Mouse (Mus musculus): ENCODE data around the gene Gsc2. TPM values are rescaled to one million over a fixed set of nuclear protein-coding genes. Genes with fewer than 3 reads are reported as not detected.

Gsc2 gene
- total and polyA plus RNA-seq, 3 experiments: not detected

DNA sequence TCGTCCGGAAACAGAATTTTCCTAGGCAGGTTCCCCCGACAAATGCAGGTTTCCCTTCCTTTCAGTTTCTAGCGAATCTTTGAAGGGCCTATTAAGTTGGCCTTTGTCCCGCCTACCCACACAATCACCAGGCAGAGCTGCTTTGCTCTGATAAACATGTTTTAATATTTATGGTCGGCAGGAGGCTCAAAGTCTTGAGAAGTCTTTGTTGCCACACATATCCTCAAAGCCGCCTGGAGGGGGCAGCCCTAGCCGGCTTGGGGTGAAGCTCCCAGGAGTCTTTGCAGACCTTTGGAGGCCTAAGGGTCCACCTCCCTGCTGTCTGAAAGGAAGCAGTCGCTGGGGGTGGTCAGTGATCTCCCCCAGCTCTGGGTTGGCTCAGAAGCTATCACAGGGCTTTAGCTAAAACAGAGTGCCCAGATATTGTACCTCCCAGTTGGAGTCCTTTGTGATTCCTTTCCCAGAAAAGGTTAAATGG, 13.8 kb upstream of the Gsc2 start (continued):
- peak; percentile 54 for TF ChIP-seq RAD21 (IDR thresholded peaks at IDR 0.05; ENCODE audit: low read depth, low read length)
- no peak for TF ChIP-seq ZKSCAN1 (IDR thresholded peaks at IDR 0.05; ENCODE audit: borderline replicate concordance, low read depth, low read length)
- no peak for TF ChIP-seq EP300 (IDR thresholded peaks at IDR 0.05; ENCODE audit: low read length)
- TF ChIP-seq MAFK (IDR thresholded peaks at IDR 0.05; ENCODE audit: insufficient replicate concordance, low read length): no peak
- TF ChIP-seq NRF1 (IDR thresholded peaks at IDR 0.05; ENCODE audit: low read depth, low read length): no peak
- no peak for TF ChIP-seq ETS1 (conservative IDR thresholded peaks at IDR 0.05; ENCODE audit: low read depth, low read length)
- peak; percentile 14; the same call in 1 of the 2 replicates for TF ChIP-seq ELF1 (IDR thresholded peaks at IDR 0.05; ENCODE audit: low read depth, low read length)
- no peak for TF ChIP-seq USF2 (conservative IDR thresholded peaks at IDR 0.05; ENCODE audit: low read depth, low read length)
- 0 out of 2 replicates have a peak, but pooled peaks have one; percentile 16 for TF ChIP-seq POLR2A (IDR thresholded peaks at IDR 0.05; ENCODE audit: low read depth, low read length)
- no peak for TF ChIP-seq RCOR1 (conservative IDR thresholded peaks at IDR 0.05; ENCODE audit: low read depth, low read length)
- TF ChIP-seq MAX (IDR thresholded peaks at IDR 0.05; ENCODE audit: low read length): no peak
- TF ChIP-seq MXI1 (IDR thresholded peaks at IDR 0.05; ENCODE audit: low read depth, low read length): no peak
- no peak for TF ChIP-seq JUND (conservative IDR thresholded peaks at IDR 0.05; ENCODE audit: low read depth, low read length)
- TF ChIP-seq CHD1 (IDR thresholded peaks at IDR 0.05; ENCODE audit: low read depth, low read length): no peak
- TF ChIP-seq MEF2A (IDR thresholded peaks at IDR 0.05; ENCODE audit: borderline replicate concordance, low read depth, low read length): no peak
- TF ChIP-seq PAX5 (IDR thresholded peaks at IDR 0.05; ENCODE audit: low read length): no peak
- peak; percentile 61 for TF ChIP-seq SMC3 (IDR thresholded peaks at IDR 0.05; ENCODE audit: low read depth, low read length)
- 0 out of 2 replicates have a peak, but pooled peaks have one; percentile 41 for TF ChIP-seq TBP (conservative IDR thresholded peaks at IDR 0.05; ENCODE audit: low read depth, low read length)

DNA sequence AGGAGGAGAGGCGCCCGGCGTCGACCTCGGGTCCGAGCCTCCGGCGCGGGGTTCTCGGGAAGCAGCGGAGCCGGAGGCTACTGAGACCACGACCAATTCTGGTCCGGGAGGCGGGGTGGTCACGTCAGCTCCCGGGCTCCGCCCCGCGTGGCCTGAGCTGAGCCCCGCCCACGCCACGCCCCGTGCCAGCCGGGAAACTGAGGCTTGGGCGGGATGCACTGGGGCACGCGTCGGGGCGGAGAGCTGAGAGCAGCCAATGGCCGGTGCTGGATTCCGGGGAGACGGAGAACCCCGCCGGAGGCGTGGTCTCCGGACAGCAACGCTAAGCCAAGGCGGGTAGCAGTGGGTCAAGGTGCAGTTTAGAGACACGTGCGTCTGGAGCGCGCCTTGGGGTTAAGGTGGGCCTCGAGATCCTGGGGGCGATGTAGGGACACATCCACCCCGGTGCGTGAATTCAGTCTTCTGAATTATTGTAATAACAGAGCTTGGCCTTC, 13.3 kb upstream of the Gsc2 start, which contains the start of gene Slc25a1:
Gene Slc25a1, minus strand, starts transcription at position 133 of the 494 bp plus-strand sequence.
- Histone ChIP-seq H3K79me2 (replicated peaks; ENCODE audit: control insufficient read depth, extremely low read depth, insufficient read depth, poor library complexity, severe bottlenecking) (no peaks in the 10 kb centered on the region), H3K9ac (ENCODE audit: insufficient read depth, low read depth) (peak within 1 kb of the TSS; percentile 83)

More for the DNA sequence above, 13.3 kb upstream of the Gsc2 start, which contains the start of gene Slc25a1:
- in situ Hi-C loops (cut with MboI; ENCODE audit: low pct_ligation_motif_present, low pct_unique_long_range_greater_than_20kb, low sequenced_read_pairs): no loop called here
- peak within 1 kb of the TSS; percentile 53 for H3K4me2 ChIP-seq (ENCODE audit: insufficient read depth, low read depth, poor library complexity, severe bottlenecking)
- H3K36me3 ChIP-seq (replicated peaks in 1 of 2; ENCODE audit: control insufficient read depth in 1 of 2, insufficient read depth in 1 of 2, low read length in 1 of 2): peaks cover 19 to 39% of the 10 kb centered on the region in 2 experiments
- peak within 1 kb of the TSS; percentile 73 to 83 (median 83) for H3K4me3 ChIP-seq (replicated peaks in 1 of 3; ENCODE audit: low read depth in 2 of 3, low read length in 2 of 3, poor library complexity in 1 of 3)
- no peaks in the 10 kb centered on the region for H3K27me3 ChIP-seq (replicated peaks)
- no peaks in the 10 kb centered on the region for H3K9me3 ChIP-seq (replicated peaks; ENCODE audit: low read length)
- H3K27ac ChIP-seq (ENCODE audit: insufficient read depth, low read depth): peak within 1 kb of the TSS; percentile 43
- TF ChIP-seq USF2 (conservative IDR thresholded peaks at IDR 0.05; ENCODE audit: low read depth, low read length) (no peak; the same call in 1 of the 2 replicates), ZKSCAN1 (IDR thresholded peaks at IDR 0.05; ENCODE audit: borderline replicate concordance, low read depth, low read length) (no peak), HCFC1 (IDR thresholded peaks at IDR 0.05; ENCODE audit: low read depth, low read length) (peak; percentile 4; the same call in 1 of the 2 replicates), CTCF (conservative IDR thresholded peaks at IDR 0.05 in 1 of 2, IDR thresholded peaks at IDR 0.05 in 1 of 2; ENCODE audit: low read depth in 2 of 2, low read length in 2 of 2) (no peak), GABPA (IDR thresholded peaks at IDR 0.05; ENCODE audit: insufficient replicate concordance, low read depth, low read length) (no peak), POLR2A (IDR thresholded peaks at IDR 0.05; ENCODE audit: low read depth, low read length) (peak; percentile 84), NELFE (IDR thresholded peaks at IDR 0.05; ENCODE audit: low read depth, low read length) (peak; percentile 83), UBTF (IDR thresholded peaks at IDR 0.05; ENCODE audit: low read depth, low read length) (no peak), MEF2A (IDR thresholded peaks at IDR 0.05; ENCODE audit: borderline replicate concordance, low read depth, low read length) (peak; percentile 50; the same call in 1 of the 2 replicates), MAX (IDR thresholded peaks at IDR 0.05; ENCODE audit: low read length) (peak; percentile 94), TBP (conservative IDR thresholded peaks at IDR 0.05; ENCODE audit: low read depth, low read length) (0 out of 2 replicates have a peak, but pooled peaks have one; percentile 47), CHD2 (IDR thresholded peaks at IDR 0.05; ENCODE audit: low read length) (0 out of 2 replicates have a peak, but pooled peaks have one; percentile 19), BHLHE40 (IDR thresholded peaks at IDR 0.05; ENCODE audit: low read depth, low read length) (peak; percentile 85), MXI1 (IDR thresholded peaks at IDR 0.05; ENCODE audit: low read depth, low read length) (peak; percentile 95), EP300 (IDR thresholded peaks at IDR 0.05; ENCODE audit: low read length) (0 out of 2 replicates have a peak, but pooled peaks have one; percentile 4), ZMIZ1 (IDR thresholded peaks at IDR 0.05; ENCODE audit: low read depth, low read length) (peak; percentile 88; the same call in 1 of the 2 replicates), IRF4 (IDR thresholded peaks at IDR 0.05; ENCODE audit: low read depth, low read length) (no peak; the same call in 1 of the 2 replicates), USF1 (IDR thresholded peaks at IDR 0.05; ENCODE audit: low read depth, low read length) (peak; percentile 22; the same call in 1 of the 2 replicates), ZNF384 (IDR thresholded peaks at IDR 0.05; ENCODE audit: low read depth, low read length) (no peak), MYC (IDR thresholded peaks at IDR 0.05; ENCODE audit: low read depth, low read length) (peak; percentile 92; the same call in 1 of the 2 replicates), SIN3A (IDR thresholded peaks at IDR 0.05; ENCODE audit: low read length) (peak; percentile 65; the same call in 1 of the 2 replicates), ETS1 (conservative IDR thresholded peaks at IDR 0.05; ENCODE audit: low read depth, low read length) (no peak), POLR2AphosphoS2 (IDR thresholded peaks at IDR 0.05; ENCODE audit: low read depth, low read length) (peak; percentile 62), NRF1 (IDR thresholded peaks at IDR 0.05; ENCODE audit: low read depth, low read length) (peak; percentile 54; the same call in 1 of the 2 replicates), TCF12 (IDR thresholded peaks at IDR 0.05; ENCODE audit: low read depth, low read length) (peak; percentile 74)
- peak; percentile 86 for DNase-seq (ENCODE audit: extremely low read depth)
- dilution Hi-C loops (cut with MboI; ENCODE audit: extremely low pct_ligation_motif_present, extremely low pct_unique_long_range_greater_than_20kb, low sequenced_read_pairs): no loop called here
- H3K4me1 ChIP-seq (ENCODE audit: control insufficient read depth in 1 of 2, insufficient read depth in 2 of 2): peaks cover 7 to 37% of the 10 kb centered on the region in 2 experiments
